Mouse (Mus musculus): Measurements from ENCODE around the gene St6galnac3. TPM values are rescaled to one million over a fixed set of nuclear protein-coding genes. Genes with fewer than 3 reads are reported as not detected.
A peak's percentile ranks its signal among the peaks of the same experiment; 100 is the strongest.

St6galnac3 gene
- polyA plus RNA-seq, 1 experiment from 2014 or later = 12.2 TPM

DNA sequence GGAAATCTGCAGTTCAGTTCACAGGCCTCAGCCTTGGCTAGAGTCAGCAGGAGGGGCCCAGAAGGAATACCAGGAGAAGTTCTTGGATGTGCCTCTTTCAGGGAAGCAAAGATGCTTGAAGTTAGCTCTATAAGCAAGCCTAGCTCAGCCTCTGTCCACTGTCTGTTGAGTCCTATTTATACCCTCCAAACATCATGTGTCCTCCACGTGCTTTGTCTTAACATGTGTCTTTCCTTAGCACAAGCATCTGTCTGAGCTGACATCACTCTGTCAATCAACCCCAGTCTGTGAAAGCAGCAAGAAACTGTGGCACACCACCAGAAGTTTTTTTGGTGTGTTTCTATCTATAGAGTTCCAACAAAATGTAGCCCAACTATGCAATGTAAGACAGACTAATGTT lies 26.5 kb upstream of the St6galnac3 start:
- ChIA-PET CTCF (interaction anchor here (1.2 kb wide), 1 partner anchor 9 kb away, joined by 3 read pairs; no protein-coding TSS in a partner anchor), POLR2A (no interaction called here)
- ATAC-seq (no peak), DNase-seq (ENCODE audit: low read depth, low spot score) (no peak)
- in situ Hi-C loops (cut with MboI; ENCODE audit: low pct_unique_long_range_greater_than_20kb) = no loop called here
- no peak for TF ChIP-seq CTCF (IDR thresholded peaks at IDR 0.05)
- no peaks in the 10 kb centered on the region for H3K27me3 ChIP-seq

DNA sequence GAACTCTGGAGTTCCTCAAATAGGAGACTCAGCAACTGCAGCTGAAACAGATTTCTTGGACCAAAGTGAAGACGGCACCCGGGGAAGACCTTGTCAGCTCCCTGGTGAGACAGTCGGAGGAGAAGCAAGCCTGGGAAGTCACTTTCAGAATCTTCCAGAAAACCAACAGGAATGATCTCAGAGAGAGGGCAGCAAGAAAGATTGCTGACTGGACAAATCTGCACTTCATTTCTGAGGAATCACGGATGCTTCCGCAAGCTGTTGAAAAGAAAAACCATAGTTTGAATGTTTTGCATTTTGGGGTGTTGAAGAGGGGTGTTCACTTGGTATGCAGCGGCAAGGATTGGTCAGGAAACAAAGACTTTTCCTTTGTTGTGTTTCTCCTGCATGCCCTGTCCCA lies 24.4 kb upstream of the St6galnac3 start:
- POLR2A ChIA-PET = no interaction called here
- in situ Hi-C loops (cut with MboI; ENCODE audit: low pct_unique_long_range_greater_than_20kb) = no loop called here
- no peak for TF ChIP-seq CTCF (IDR thresholded peaks at IDR 0.05)
- no peak for ATAC-seq
- H3K27me3 ChIP-seq = no peaks in the 10 kb centered on the region
- CTCF ChIA-PET = interaction anchor here (1.0 to 1.2 kb wide), 2 partner anchors 9 to 24 kb away, joined by 3 read pairs; partner anchors contain the start of gene St6galnac3
- DNase-seq (ENCODE audit: low read depth, low spot score) = no peak

DNA sequence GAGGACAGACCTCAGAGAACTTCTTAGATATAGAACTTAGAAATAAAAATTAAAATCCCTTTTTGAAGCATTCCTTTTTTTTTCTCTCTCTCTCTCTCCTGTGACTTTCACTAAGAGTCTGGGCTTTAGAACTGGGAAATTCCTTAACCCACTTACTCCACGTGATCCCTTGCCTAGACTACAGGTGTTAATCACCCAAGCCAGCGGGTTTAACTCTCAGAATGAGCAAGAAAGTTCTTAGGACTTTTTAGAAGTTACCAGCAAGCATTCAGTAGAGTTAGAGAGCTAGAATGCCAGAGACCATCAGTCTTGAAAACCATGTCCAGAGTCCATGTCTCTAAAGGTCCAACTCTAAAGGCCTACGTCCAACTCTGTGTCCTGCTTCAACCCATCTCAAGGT lies 23.3 kb upstream of the St6galnac3 start:
- DNase-seq (ENCODE audit: low read depth, low spot score) (no peak), ATAC-seq (no peak)
- H3K27me3 ChIP-seq = no peaks in the 10 kb centered on the region
- no peak for TF ChIP-seq CTCF (IDR thresholded peaks at IDR 0.05)
- ChIA-PET POLR2A (no interaction called here), CTCF (interaction anchor here (3.0 kb wide), 1 partner anchor 10 kb away, joined by 11 read pairs; no protein-coding TSS in a partner anchor)
- in situ Hi-C loops (cut with MboI; ENCODE audit: low pct_unique_long_range_greater_than_20kb) = no loop called here

DNA sequence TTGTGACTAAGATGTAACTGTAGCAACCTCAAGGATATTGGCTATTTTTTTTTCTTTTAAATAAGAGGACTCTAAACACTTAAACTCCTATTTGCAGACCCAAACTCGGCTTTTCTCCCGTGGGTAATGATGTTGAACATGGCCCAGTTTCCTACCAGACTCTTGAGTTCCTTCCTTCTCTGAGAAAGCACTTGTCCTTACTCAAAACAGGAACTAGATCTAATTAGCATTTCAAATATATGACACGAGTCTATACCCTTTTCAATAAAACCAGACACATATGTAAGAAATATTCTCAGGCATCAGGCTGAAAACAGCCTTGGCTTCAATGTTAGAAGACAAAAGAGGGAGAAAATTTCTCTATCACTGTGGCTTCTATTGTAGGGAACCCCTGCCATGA lies 20.1 kb upstream of the St6galnac3 start:
- ATAC-seq (no peak), DNase-seq (ENCODE audit: low read depth, low spot score) (no peak)
- in situ Hi-C loops (cut with MboI; ENCODE audit: low pct_unique_long_range_greater_than_20kb) = no loop called here
- POLR2A ChIA-PET = interaction anchor here (0.7 kb wide), 1 partner anchor 16 kb away, joined by 6 read pairs; no protein-coding TSS in a partner anchor
- no peaks in the 10 kb centered on the region for H3K27me3 ChIP-seq
- CTCF ChIA-PET = interaction anchor here (1.3 kb wide), 1 partner anchor 9 kb away, joined by 5 read pairs; no protein-coding TSS in a partner anchor
- no peak for TF ChIP-seq CTCF (IDR thresholded peaks at IDR 0.05)

DNA sequence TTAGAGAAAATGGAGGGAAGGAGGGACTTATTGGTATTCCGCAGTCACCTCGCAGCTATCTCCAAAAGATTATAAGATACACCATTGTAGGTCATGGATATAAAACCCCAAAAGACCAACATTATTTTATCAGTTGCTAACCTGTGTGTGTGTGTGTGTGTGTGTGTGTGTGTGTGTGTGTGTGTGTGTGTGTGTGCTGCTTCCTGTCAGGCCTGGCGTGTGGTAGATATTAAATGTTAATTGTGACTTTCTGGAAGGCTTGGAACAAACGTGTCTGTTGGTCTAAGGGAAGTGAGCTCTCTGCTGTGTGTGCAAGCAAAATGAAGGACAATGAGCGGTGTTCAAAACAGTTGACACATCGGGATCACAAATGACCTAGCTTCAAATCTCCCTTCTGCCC lies 19.5 kb upstream of the St6galnac3 start:
- DNase-seq (ENCODE audit: low read depth, low spot score) = no peak
- ATAC-seq = no peak
- no peak for TF ChIP-seq CTCF (IDR thresholded peaks at IDR 0.05)
- CTCF ChIA-PET = no interaction called here
- in situ Hi-C loops (cut with MboI; ENCODE audit: low pct_unique_long_range_greater_than_20kb) = no loop called here
- no peaks in the 10 kb centered on the region for H3K27me3 ChIP-seq
- POLR2A ChIA-PET = interaction anchor here (0.7 to 0.8 kb wide), 2 partner anchors 17 to 978 kb away, joined by 3 to 6 read pairs; no protein-coding TSS in a partner anchor

DNA sequence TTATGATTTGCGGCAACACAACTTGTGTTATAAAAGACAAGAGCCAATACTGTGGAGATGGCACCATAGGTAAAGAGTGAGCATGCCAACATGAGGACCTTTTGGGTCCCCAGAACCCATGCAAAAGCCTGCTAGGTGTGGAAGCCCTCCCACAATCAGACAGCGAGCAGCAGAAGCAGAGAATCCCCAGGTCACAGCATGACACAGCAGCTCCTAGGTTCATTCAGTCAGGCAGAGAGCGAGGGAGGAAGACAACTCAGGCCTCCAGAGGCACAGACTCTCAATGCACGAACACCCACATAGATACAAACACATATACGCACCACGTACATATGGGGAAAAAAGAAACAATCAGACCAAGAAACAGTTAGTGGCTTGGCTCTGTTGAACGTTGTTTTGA lies 16.8 kb upstream of the St6galnac3 start:
- POLR2A ChIA-PET = interaction anchor here (0.6 kb wide), 1 partner anchor 50 kb away, joined by 5 read pairs; no protein-coding TSS in a partner anchor
- CTCF ChIA-PET = no interaction called here
- ATAC-seq = no peak
- TF ChIP-seq CTCF (IDR thresholded peaks at IDR 0.05) = no peak
- H3K27me3 ChIP-seq = no peaks in the 10 kb centered on the region
- in situ Hi-C loops (cut with MboI; ENCODE audit: low pct_unique_long_range_greater_than_20kb) = no loop called here
- DNase-seq (ENCODE audit: low read depth, low spot score) = no peak

DNA sequence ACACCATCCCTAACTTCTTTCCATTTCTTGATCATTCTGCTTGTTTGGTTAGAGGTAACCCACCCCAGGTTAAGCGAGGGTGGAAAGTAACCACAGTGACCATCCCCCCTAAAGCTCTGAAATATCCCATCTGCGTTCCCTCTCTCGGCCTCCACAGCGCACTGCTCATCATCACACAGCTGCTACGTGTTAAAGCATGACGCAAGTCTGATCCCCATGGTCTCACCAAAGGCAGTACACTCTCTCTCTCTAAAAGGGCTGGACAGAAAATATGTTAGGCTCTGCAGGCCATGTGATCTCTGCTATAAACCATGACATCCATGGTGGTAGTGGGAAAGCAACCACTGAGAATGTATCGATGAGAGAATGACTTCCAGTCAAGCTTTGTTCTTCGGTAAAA lies 14.4 kb upstream of the St6galnac3 start:
- no peak for DNase-seq (ENCODE audit: low read depth, low spot score)
- H3K27me3 ChIP-seq = no peaks in the 10 kb centered on the region
- ATAC-seq = no peak
- POLR2A ChIA-PET = interaction anchor here (2.0 kb wide), 1 partner anchor 44 kb away, joined by 4 read pairs; no protein-coding TSS in a partner anchor
- in situ Hi-C loops (cut with MboI; ENCODE audit: low pct_unique_long_range_greater_than_20kb) = no loop called here
- CTCF ChIA-PET = interaction anchor here (1.5 kb wide), 1 partner anchor 14 kb away, joined by 3 read pairs; no protein-coding TSS in a partner anchor
- no peak for TF ChIP-seq CTCF (IDR thresholded peaks at IDR 0.05)

DNA sequence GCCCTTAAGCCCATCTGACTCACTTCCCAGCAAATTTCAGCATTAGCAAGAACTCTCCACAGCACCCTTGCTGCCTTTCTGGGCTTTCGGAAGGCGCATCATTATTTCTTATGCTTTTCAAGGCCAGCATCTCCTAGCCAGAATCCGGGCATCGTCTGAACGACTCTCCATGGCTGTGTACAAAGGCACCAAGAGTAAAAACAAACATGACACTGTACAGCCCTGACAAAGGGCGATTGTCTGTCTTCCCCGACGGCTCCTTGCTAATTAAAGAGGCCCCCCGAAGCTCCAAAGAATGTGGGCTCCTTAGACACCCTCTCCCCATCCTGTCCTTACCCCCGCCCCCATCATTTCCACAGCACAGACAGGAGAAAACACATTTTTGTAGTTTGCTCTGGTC lies 13.4 kb upstream of the St6galnac3 start:
- CTCF ChIA-PET = interaction anchor here (1.5 kb wide), 1 partner anchor 13 kb away, joined by 3 read pairs; no protein-coding TSS in a partner anchor
- POLR2A ChIA-PET = no interaction called here
- H3K27me3 ChIP-seq = no peaks in the 10 kb centered on the region
- no peak for ATAC-seq
- in situ Hi-C loops (cut with MboI; ENCODE audit: low pct_unique_long_range_greater_than_20kb) = no loop called here
- no peak for DNase-seq (ENCODE audit: low read depth, low spot score)
- no peak for TF ChIP-seq CTCF (IDR thresholded peaks at IDR 0.05)

DNA sequence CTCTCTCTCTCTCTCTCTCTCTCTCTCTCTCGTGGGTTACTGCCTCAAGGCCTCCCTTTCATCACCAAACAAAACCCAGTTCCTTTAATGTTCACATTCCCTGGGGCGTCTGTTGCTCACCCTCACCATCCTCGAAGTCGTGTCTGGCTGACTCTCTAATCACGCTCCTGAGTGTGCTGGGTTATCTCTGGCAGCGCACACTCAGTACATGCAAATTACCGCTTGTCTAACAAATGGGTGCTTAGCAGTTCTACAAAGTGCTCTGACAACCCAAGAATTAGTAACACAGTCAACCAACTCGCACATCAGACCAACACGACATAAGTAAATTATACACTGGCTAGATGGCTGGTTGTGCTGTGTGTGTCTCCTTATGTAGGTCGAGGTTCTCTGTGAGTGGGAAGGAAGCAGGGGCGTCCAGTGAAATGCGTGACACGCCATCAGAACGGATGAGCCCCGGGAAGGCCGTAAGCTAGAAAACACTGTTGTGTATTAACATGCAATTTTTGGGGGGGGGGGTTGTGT lies 11.8 kb upstream of the St6galnac3 start:
- CTCF ChIA-PET = interaction anchor here (1.4 to 1.5 kb wide), 3 partner anchors 9 to 72 kb away, joined by 3 to 5 read pairs (median 4); no protein-coding TSS in a partner anchor
- in situ Hi-C loops (cut with MboI; ENCODE audit: low pct_unique_long_range_greater_than_20kb) = no loop called here
- POLR2A ChIA-PET = interaction anchor here (0.5 to 0.6 kb wide), 2 partner anchors 16 to 1248 kb away, joined by 3 read pairs; no protein-coding TSS in a partner anchor
- DNase-seq (ENCODE audit: low read depth, low spot score) (no peak), ATAC-seq (no peak)
- H3K27me3 ChIP-seq = no peaks in the 10 kb centered on the region
- no peak for TF ChIP-seq CTCF (IDR thresholded peaks at IDR 0.05)

DNA sequence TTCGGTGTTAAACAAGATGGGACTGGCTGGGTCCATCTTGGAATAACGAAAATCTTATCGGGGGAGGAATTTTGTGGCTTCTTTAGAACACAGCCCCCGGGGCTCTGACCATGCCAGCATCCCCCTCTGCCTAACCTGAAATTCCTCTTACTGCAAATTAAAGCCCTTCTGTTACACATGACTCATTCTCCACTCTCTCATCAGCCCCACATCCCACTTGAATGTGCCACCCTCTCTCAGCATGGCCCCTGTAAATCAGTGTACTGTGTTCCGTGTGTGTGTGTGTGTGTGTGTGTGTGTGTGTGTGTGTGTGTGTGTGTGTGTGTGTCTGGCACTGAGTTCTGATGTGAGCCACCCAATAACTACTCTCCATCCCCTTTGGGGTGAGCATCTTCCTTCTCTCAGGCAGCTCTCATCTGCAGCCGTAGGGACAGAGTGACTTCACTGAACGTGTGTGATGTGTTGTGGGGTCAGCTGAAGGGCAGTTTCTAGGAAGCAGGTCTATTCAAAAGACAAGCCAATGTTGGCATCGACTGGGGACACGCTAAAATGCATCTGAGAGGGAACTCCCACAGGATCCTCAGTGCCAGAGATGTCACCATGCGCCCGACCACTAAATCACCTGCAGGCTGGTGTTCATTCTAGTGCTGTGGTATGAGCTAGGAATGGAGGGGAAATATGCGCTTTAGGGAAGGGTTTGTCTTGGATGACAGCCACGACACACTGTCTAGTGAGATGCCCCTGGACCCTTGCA lies 11.0 kb upstream of the St6galnac3 start:
- in situ Hi-C loops (cut with MboI; ENCODE audit: low pct_unique_long_range_greater_than_20kb) = no loop called here
- H3K27me3 ChIP-seq = no peaks in the 10 kb centered on the region
- TF ChIP-seq CTCF (IDR thresholded peaks at IDR 0.05) = no peak
- ATAC-seq = peak; percentile 56
- DNase-seq (ENCODE audit: low read depth, low spot score) = no peak
- POLR2A ChIA-PET = interaction anchor here (0.6 kb wide), 2 partner anchors 16 to 17 kb away, joined by 3 to 6 read pairs; no protein-coding TSS in a partner anchor
- CTCF ChIA-PET = interaction anchor here (1.4 to 1.5 kb wide), 4 partner anchors 9 to 71 kb away, joined by 3 to 5 read pairs (median 4); no protein-coding TSS in a partner anchor

DNA sequence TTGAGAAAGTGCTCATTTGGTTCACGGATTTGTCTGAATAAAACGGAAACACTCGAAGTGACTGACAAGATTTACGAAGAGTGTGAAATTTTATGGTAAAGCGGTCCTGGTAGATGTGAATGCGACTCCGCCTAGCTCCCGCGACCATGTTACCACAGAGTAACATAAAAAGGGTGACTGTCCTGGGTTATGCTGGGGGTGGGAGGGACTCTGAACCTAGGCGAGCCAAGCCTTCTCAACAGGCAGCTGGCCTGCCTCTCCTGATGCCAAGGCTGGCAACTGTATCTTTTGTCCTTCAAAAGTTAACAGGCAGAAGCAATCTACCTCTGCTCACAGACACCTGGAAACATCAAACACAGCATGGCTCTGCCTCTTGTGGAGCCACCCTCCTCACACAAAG lies 9.8 kb upstream of the St6galnac3 start:
- in situ Hi-C loops (cut with MboI; ENCODE audit: low pct_unique_long_range_greater_than_20kb) = no loop called here
- H3K27me3 ChIP-seq = no peaks in the 10 kb centered on the region
- no peak for DNase-seq (ENCODE audit: low read depth, low spot score)
- no peak for TF ChIP-seq CTCF (IDR thresholded peaks at IDR 0.05)
- ChIA-PET POLR2A (interaction anchor here (1.0 kb wide), 1 partner anchor 21 kb away, joined by 3 read pairs; no protein-coding TSS in a partner anchor), CTCF (interaction anchor here (1.4 kb wide), 1 partner anchor 23 kb away, joined by 3 read pairs; no protein-coding TSS in a partner anchor)
- no peak for ATAC-seq

Measured in Patski (cell line).